Mouse (Mus musculus): ENCODE data around the gene Fbln1.
"Not testable (repeated sequence)": the region's sequence is repeated elsewhere in the genome, so short reads cannot be mapped to it uniquely, and the experiment has no call there.

Gene Fbln1

GRCm38 (mm10) chr15:85298167-85298781, 92.5 kb downstream of the Fbln1 start:
- no peak for DNase-seq

- DNase-seq, result no peak
Observed at GRCm38 (mm10) chr15:85298946-85299345, 93.2 kb downstream of the Fbln1 start.

DNA sequence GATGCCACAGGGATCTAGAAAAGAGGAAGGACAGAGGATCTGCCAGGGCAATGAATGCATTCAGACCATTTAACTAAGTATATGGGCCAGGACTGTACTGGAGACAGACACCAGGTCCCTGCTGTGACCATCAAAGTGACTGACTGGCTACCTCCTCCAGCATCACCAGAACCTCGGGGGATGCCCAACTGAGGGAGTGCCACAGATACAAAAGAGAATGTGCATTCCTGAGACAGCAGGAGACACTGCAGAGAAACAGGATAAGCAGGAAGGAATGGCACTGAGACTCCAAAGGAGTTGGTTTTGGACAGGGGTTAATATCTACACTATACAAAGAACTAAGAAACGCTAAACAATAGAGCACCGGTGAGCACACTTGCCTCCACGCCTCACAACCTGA, 97.5 kb downstream of the Fbln1 start:
- no peak for DNase-seq

- no peak for DNase-seq
Observed at GRCm38 (mm10) chr15:85303976-85304375, 98.2 kb downstream of the Fbln1 start.

DNA sequence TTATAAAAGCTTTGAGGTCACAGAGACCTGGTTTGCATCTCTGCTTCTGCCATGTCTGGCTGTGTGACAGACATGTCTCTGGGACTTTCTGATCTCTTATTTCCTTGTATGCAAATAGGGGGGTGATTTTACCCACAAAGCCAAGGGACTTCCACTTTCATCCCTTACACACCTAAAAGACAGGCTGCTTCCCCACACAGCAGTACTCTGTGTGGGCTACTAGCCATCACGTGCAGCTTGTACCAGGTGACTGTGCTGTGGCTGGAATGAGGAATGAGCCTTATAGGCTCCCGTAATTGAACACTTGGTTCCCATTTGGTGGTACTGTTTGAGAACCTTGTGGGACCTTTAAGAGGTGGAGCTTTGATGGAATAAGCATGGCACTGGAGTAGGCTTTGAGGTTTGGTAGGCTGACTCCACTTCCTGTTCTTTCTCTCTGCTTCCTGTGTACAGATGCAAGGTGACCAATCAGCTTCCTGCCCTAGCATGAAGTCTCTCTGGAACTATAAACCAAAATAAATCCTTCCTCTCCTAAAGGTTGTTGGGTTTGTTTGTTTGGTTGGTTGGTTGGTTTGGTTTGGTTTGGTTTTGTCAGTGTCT, 101.4 kb downstream of the Fbln1 start:
- DNase-seq, result no peak

DNA sequence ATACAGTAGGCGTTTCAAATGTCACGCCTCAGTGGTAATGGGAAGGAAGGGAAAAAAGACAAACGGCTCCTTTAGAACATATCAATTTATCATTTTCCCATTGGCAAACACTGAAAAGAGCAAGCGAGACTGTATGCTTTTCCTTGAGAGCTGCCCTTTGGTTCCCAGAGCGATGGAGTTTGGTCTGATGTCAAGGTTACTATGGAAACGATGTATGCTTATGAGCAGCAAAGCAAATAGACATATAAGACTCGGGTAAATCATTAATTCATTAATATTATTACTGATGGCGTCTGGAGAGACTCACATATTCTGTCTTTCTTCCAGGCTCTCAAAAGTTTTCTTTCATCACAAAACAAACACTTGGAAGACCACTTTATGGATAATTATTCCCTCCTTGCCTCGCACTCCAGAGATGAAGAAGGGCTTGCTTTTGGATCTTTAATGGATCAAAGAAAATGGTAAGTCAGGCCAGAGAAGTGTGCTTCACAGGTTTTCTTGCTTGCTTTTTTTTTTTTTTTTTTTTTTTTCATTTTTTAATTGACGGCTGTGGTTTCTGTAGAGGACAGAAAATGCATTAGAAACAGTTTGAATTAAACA, 105.4 kb downstream of the Fbln1 start:
- DNase-seq, result no peak

GRCm38 (mm10) chr15:85315378-85316025, 109.8 kb downstream of the Fbln1 start:
- peak; percentile 93 for DNase-seq

DNA sequence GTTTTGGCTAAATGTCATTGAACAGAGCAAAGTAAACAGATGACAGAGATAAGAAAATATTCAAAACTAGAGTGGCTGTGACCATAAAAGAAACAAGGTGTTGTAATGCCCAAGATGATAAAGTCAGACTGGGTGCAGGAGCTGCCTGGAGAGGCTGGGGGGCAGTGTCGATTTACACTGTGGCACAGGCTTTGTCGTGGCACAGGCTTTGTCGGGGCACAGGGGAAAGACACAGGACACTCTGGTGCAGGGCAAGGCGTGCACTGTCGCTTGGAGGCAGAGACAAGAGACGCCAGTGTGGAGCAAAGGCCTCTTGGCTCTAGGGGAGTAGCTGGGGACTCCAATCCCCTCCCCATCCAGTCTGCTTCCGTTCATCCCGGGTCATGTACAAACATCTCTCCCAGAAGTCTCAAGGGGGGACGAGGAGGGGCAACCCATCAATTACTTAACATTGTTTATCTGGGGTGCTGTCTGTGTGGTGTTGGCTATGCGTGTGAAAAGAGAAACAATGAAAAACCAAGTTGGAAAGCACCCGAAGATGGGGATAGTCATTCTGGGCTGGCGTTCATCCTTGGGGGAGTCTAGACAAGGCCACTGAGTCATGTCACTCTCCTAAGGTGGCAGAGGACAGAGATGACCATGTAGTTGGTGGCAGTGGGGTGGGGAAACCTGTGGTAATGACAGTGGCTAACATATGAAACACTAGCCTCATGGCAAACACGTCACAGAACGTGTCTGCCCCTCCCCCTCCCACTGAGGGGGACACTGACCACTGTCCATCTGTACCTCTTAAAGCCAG, 110.8 kb downstream of the Fbln1 start:
- DNase-seq, result no peak

GRCm38 (mm10) chr15:85319924-85320668, 114.3 kb downstream of the Fbln1 start:
- no peak for DNase-seq

DNA sequence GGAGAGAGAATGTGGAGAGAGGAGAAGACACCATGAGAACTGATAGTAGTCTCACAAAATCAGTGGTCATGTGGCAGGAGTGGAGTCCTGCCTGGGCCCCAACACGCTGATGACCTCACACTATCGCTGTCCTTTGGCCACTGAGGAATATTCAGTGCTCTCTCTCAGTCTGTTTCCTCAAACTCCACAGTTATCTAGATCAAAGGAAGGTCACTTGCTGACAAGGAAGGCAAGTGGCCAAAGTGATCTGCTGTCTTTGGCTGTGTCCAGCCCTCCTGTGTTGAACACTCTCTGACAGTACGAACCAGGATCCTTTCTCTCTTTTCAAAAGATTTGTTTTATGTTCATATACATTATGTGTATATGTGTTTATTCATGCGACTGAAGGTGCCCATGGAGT, 117.5 kb downstream of the Fbln1 start:
- DNase-seq, result no peak

GRCm38 (mm10) chr15:85324426-85324825, 118.7 kb downstream of the Fbln1 start:
- DNase-seq, result no peak

- DNase-seq, result peak; percentile 84
Observed at GRCm38 (mm10) chr15:85327808-85328207, 122.1 kb downstream of the Fbln1 start.

DNA sequence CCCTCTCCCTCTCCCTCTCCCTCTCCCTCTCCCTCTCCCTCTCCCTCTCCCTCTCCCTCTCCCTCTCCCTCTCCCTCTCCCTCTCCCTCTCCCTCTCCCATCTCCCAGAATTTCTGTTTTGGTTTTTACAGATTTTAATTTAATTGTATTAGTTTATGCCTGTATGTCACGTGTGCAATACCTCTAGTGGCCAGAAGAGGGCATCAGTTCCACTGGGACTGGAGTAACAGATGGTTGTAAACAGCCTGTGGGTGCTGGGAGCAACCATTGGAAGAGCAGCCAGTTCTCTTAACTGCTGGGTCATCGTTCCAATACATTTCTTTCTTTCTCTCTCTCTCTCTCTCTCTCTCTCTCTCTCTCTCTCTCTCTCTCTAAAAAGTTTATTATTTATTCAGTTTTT, 122.7 kb downstream of the Fbln1 start:
- DNase-seq, result not testable (repeated sequence)

DNA sequence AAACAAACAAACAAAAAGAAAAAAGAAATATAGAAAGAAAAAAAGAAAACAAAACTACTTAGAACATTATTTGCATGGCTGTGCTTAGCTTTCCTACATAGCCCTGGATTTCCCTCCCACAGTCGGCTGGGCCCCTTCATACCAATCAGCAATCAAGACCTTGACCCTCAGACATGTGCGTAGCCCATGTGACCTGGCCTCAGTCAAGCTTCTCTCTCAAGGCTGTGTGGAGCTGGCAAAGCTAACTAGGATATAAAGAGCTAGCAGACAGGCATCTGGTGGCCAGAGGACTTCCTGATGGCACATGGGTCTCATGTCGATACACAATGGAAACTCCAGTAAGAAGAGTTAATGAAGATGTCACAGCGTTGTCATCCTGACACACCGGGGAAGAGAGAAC, 123.3 kb downstream of the Fbln1 start:
- DNase-seq, result no peak

- DNase-seq, result no peak
Observed at GRCm38 (mm10) chr15:85330024-85330423, 124.3 kb downstream of the Fbln1 start.

- DNase-seq, result not testable (repeated sequence)
Observed at GRCm38 (mm10) chr15:85333511-85333910, 127.8 kb downstream of the Fbln1 start.

- DNase-seq, result peak; percentile 70
Observed at GRCm38 (mm10) chr15:85334234-85334633, 128.5 kb downstream of the Fbln1 start.

GRCm38 (mm10) chr15:85335671-85336300, 130.0 kb downstream of the Fbln1 start, which contains the start of gene Atxn10:
TSS of gene Atxn10 (plus strand) at chr15:85336245.
- DNase-seq, result no peak
